Mouse (Mus musculus): ENCODE measurements around the gene Mpnd. TPM values are rescaled to one million over a fixed set of nuclear protein-coding genes. Genes with fewer than 3 reads are reported as not detected.

Gene Mpnd
- 43.2 and 52.6 TPM in 2 replicates for polyA plus RNA-seq (2012; ENCODE audit: insufficient read depth, insufficient read length, missing spikeins)

- Histone ChIP-seq H3K4me3 (ENCODE audit: insufficient read depth, low read depth, low read length) (peak within 1 kb of the TSS; percentile 74), H3K4me1 (ENCODE audit: control insufficient read depth, insufficient read depth, insufficient read length, low read length) (0 out of 2 replicates have a peak, but pooled peaks cover 3% of the 10 kb centered on the region), H3K27ac (replicated peaks; ENCODE audit: low read depth, low read length) (peak within 1 kb of the TSS; percentile 86)
Observed at GRCm38 (mm10) chr17:56005415-56006061, at the start of gene Mpnd, which contains the start of gene Stap2. Gene Mpnd (plus strand): TSS chr17:56005711. Gene Stap2 (minus strand): TSS chr17:56005584.

DNA sequence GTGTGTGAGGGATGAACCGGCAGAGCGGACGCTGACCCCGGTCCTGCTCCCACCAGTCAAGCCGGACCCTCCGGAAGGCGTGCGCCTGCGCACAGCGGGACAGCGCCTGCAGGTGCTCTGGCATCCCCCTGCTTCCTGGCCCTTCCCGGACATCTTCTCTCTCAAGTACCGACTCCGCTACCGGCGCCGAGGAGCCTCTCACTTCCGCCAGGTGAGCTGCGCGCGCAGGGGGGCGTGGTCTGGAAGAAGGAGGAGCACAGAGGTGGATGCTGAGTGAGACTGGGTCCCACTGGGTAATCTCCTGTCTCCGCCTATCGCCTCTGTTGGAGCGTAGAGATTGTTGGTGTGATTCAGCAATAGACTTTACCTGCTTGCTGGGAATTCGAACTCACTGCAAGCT, 49.4 kb upstream of the Mpnd start:
- H3K27ac ChIP-seq (replicated peaks; ENCODE audit: low read depth, low read length) = no peak overlapping the region
- H3K4me3 ChIP-seq (ENCODE audit: insufficient read depth, low read depth, low read length) = no peak overlapping the region
- no peaks in the 10 kb centered on the region; the same call in 1 of the 2 replicates for H3K4me1 ChIP-seq (ENCODE audit: control insufficient read depth, insufficient read depth, insufficient read length, low read length)

DNA sequence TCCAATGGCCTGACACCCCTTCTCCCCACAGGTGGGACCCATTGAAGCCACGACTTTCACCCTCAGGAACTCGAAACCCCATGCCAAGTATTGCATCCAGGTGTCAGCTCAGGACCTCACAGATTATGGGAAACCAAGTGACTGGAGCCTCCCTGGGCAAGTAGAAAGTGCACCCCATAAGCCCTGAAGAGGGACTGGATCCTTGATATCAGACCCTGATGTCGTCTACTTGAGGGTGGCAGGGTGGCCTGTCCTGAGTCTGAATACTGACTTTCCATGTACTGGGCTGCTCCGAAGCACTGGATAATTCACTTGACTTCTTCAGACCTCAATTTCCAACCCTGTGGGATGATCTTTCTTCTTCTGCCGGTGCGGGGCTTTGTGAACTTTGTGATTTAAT, 48.9 kb upstream of the Mpnd start:
- no peak overlapping the region for H3K27ac ChIP-seq (replicated peaks; ENCODE audit: low read depth, low read length)
- no peak overlapping the region for H3K4me3 ChIP-seq (ENCODE audit: insufficient read depth, low read depth, low read length)
- no peaks in the 10 kb centered on the region; the same call in 1 of the 2 replicates for H3K4me1 ChIP-seq (ENCODE audit: control insufficient read depth, insufficient read depth, insufficient read length, low read length)

DNA sequence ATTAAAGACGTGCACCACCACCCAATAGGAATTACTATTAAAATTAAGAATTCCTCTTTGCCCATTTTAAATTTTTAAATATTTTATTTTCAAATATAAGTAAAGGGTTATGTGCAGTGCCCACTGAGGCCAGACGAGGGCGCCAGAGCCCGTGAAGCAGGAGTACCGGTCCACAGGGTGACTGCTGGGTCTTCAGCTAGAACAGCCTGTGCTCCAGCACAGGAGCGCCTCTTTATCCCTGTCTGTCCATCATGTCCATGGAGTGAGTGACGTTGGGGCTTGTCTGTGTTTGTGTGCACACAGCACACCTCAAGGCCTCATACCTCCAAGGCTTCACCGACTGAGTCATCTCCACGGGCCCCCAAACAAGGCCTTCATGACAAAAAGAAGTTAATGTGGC, 48.3 kb upstream of the Mpnd start:
- no peak overlapping the region for H3K27ac ChIP-seq (replicated peaks; ENCODE audit: low read depth, low read length)
- H3K4me1 ChIP-seq (ENCODE audit: control insufficient read depth, insufficient read depth, insufficient read length, low read length) = no peaks in the 10 kb centered on the region; the same call in 1 of the 2 replicates
- H3K4me3 ChIP-seq (ENCODE audit: insufficient read depth, low read depth, low read length) = no peak overlapping the region

DNA sequence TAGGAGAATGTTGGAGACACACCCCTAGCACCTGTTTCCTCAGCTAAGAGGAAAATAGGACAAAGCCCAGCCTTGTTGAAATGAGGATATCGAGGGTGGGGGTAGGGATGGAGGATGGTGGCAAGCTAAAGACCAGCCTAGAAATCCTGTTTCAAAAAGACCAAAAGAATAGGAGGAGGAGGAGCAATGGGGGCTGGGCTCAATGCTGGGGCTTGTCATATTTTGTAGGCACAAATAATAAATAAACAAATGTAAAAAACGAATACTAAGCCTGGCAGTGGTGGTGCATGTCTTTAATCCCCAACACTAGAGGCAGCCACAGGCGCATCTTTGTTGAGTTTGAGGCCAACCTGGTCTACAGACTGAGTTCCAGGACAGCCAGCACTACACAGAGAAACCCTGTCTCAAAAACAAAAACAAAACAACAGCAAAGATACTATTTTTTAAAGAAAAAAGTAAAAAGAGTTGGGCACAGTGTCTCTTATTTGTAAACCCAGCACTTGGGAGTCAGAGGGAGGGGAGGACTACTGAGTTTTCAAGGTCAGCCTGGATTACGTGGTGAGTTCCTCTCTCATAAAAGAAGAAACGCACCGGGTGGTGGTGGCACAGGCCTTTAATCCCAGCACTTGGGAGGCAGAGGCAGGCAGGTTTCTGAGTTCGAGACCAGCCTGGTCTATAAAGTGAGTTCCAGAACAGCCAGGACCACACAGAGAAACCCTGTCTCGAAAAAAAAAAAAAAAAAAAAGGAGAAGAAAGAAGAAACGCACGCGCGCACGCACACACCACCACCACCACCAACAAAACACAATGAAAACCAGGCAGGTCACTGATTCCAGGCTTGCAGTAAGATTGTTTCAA, 47.6 kb upstream of the Mpnd start:
- peak overlapping the region; percentile 51 for H3K4me3 ChIP-seq (ENCODE audit: insufficient read depth, low read depth, low read length)
- H3K27ac ChIP-seq (replicated peaks; ENCODE audit: low read depth, low read length) = peak overlapping the region; percentile 65
- no peaks in the 10 kb centered on the region; the same call in 1 of the 2 replicates for H3K4me1 ChIP-seq (ENCODE audit: control insufficient read depth, insufficient read depth, insufficient read length, low read length)

GRCm38 (mm10) chr17:55958584-55958886, 47.0 kb upstream of the Mpnd start:
- H3K27ac ChIP-seq (replicated peaks; ENCODE audit: low read depth, low read length) = peak overlapping the region; percentile 65

GRCm38 (mm10) chr17:55958918-55959728, 46.4 kb upstream of the Mpnd start, which contains the start of gene Yju2:
Gene Yju2 (plus strand): TSS chr17:55959099.
- Histone ChIP-seq H3K4me1 (ENCODE audit: control insufficient read depth, insufficient read depth, insufficient read length, low read length) (no peaks in the 10 kb centered on the region; the same call in 1 of the 2 replicates), H3K27ac (replicated peaks; ENCODE audit: low read depth, low read length) (peak within 1 kb of the TSS; percentile 98), H3K4me3 (ENCODE audit: insufficient read depth, low read depth, low read length) (peak within 1 kb of the TSS; percentile 70)

More at GRCm38 (mm10) chr17:55958584-55958886, 47.0 kb upstream of the Mpnd start:
- H3K4me1 ChIP-seq (ENCODE audit: control insufficient read depth, insufficient read depth, insufficient read length, low read length) = no peaks in the 10 kb centered on the region; the same call in 1 of the 2 replicates
- H3K4me3 ChIP-seq (ENCODE audit: insufficient read depth, low read depth, low read length) = peak overlapping the region; percentile 51

DNA sequence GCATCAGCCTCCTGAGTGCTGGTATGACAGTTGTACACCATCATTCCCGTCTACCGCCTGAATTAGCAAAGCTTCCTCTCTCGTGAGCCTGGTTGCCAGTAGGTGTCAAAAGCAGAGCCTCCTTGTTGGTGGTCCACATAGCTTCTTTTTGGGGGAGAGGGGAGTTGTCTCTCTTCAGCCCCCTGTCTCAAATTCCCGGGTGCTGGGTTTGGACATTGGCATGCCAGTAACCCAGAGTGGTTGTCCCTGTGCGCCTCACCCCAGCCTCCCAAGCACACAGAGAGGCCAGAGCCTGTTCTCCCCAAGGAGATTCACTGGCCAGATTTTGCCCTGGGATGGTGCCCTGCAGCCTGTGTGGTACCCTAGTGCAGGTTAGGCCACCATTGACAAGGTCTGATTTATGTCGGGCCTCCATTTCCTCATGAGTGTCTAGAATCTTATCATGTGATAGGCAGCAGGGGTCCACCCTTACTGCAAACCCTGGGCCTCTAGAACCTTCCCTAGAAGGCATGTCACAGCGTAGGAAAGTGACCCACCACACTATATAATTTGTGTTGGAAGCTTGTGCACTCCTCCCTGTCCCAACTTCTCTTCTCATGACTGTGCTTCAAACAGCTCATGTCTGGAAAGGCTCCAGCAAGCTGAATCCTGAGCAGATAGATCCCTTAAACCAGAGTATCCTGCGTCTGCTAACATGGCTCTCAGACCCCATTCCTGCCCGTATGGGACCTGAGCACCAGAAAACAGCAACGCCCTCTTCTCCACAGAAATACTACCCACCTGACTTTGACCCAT, 45.4 kb upstream of the Mpnd start:
- Histone ChIP-seq H3K27ac (replicated peaks; ENCODE audit: low read depth, low read length) (no peak overlapping the region; the same call in 1 of the 2 replicates), H3K4me1 (ENCODE audit: control insufficient read depth, insufficient read depth, insufficient read length, low read length) (no peaks in the 10 kb centered on the region; the same call in 1 of the 2 replicates), H3K4me3 (ENCODE audit: insufficient read depth, low read depth, low read length) (peak overlapping the region; percentile 46)

DNA sequence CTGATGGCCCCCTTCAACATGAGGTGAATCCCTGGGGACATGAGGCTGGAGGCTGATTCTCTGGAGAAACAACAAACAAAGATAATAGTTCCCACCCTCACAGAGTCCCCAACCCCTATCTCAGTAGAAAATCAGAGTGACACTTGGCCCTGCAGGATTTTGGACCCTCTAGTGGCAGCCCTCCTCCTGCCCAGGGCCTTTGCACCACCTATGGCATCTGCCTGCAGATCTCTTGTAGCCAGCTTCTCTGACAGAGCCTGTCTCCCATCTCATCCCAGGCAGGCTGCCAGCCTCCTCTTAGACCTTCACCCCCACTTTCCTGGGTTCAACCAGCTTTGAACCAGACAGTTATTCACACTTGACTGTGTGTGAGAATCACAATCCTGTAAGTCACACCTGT, 44.7 kb upstream of the Mpnd start:
- no peak overlapping the region for H3K4me3 ChIP-seq (ENCODE audit: insufficient read depth, low read depth, low read length)
- no peak overlapping the region for H3K27ac ChIP-seq (replicated peaks; ENCODE audit: low read depth, low read length)
- no peaks in the 10 kb centered on the region; the same call in 1 of the 2 replicates for H3K4me1 ChIP-seq (ENCODE audit: control insufficient read depth, insufficient read depth, insufficient read length, low read length)

DNA sequence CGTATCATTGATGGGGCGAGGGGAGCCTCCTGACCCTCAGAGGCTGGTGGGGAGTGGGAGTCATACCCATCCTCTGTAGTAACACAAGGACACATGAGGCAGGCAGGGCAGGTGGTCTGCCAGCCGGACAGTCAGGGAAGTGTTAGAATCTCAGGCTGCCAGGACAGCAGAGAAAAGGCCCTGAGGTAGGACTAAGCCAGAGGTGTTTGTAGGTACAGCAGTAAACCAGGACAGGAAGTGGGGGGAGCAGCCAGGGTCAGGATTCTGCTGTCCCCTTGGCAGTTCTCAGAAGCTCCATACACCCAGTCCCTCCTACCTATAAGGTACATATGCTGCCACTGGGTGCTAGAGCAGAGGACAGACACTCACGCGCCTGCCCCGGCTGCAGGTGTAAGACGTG, 43.9 kb upstream of the Mpnd start:
- Histone ChIP-seq H3K27ac (replicated peaks; ENCODE audit: low read depth, low read length) (no peak overlapping the region), H3K4me1 (ENCODE audit: control insufficient read depth, insufficient read depth, insufficient read length, low read length) (no peaks in the 10 kb centered on the region; the same call in 1 of the 2 replicates)

DNA sequence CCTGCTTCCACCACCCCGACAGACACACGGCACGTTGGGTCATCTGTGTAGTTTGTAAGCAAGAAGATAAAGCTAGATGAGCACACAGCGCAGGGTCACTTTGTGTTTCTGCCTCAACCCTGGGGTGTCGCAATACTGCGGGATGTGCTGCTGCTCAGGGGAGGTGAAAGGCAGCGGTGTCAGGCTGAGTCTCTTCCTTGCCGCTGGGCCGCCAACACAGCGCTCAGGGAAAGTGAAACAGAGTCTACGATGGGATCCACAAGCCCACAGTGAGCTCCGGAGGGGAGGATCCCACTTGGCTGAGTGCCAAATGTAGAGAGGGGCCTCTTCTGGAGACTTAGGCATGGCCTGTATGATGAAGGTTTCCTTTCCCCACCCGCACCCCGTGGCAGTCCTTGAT, 42.3 kb upstream of the Mpnd start:
- Histone ChIP-seq H3K4me1 (ENCODE audit: control insufficient read depth, insufficient read depth, insufficient read length, low read length) (peaks cover 4% of the 10 kb centered on the region; the same call in 1 of the 2 replicates), H3K27ac (replicated peaks; ENCODE audit: low read depth, low read length) (no peak overlapping the region), H3K4me3 (ENCODE audit: insufficient read depth, low read depth, low read length) (no peak overlapping the region)

More for the DNA sequence above, 43.9 kb upstream of the Mpnd start:
- no peak overlapping the region for H3K4me3 ChIP-seq (ENCODE audit: insufficient read depth, low read depth, low read length)

GRCm38 (mm10) chr17:55964496-55964895, 41.0 kb upstream of the Mpnd start:
- Histone ChIP-seq H3K4me1 (ENCODE audit: control insufficient read depth, insufficient read depth, insufficient read length, low read length) (peaks cover 4% of the 10 kb centered on the region; the same call in 1 of the 2 replicates), H3K27ac (replicated peaks; ENCODE audit: low read depth, low read length) (no peak overlapping the region), H3K4me3 (ENCODE audit: insufficient read depth, low read depth, low read length) (no peak overlapping the region)

GRCm38 (mm10) chr17:55964996-55965395, 40.5 kb upstream of the Mpnd start:
- Histone ChIP-seq H3K4me3 (ENCODE audit: insufficient read depth, low read depth, low read length) (no peak overlapping the region), H3K27ac (replicated peaks; ENCODE audit: low read depth, low read length) (no peak overlapping the region), H3K4me1 (ENCODE audit: control insufficient read depth, insufficient read depth, insufficient read length, low read length) (0 out of 2 replicates have a peak, but pooled peaks cover 4% of the 10 kb centered on the region)

DNA sequence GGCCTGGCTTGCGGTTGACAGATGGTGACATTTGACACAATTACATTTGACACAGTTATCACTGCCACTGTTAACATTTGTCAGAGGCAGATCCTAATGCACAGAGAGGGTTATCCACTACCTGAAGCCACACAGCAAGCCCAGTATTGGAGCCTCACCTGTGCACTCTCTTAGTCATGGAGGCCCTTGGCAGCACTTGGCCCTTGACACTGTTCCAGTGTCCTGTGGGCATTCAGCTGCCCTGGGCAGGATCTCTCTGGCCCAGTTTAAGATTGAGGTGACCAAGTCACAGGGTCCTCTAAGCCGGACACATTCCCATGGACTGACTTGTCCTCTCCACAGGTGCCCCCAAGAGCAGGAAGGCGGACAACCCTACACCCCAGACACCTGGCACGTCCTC, 38.3 kb upstream of the Mpnd start:
- no peak overlapping the region for H3K4me3 ChIP-seq (ENCODE audit: insufficient read depth, low read depth, low read length)
- peaks cover 7% of the 10 kb centered on the region; the same call in 1 of the 2 replicates for H3K4me1 ChIP-seq (ENCODE audit: control insufficient read depth, insufficient read depth, insufficient read length, low read length)
- no peak overlapping the region for H3K27ac ChIP-seq (replicated peaks; ENCODE audit: low read depth, low read length)

All from brown adipose tissue, adult 24 weeks (tissue).